Mouse (Mus musculus) forebrain, embryonic 13.5 days (tissue): ENCODE results near the gene Flt4. TPM values are rescaled to one million over a fixed set of nuclear protein-coding genes. Genes with fewer than 3 reads are reported as not detected.

Experiments used
- polyA plus RNA-seq: library from polyadenylated mRNA; unstranded; fragments of >200 nt; fragmentation: Nextera tagmentation; extraction: Ambion mirVana; gene quantifications from 2 replicates; pipeline ENCODE4 v1.2.1, GENCODE M21; 2015

The Flt4 gene
- polyA plus RNA-seq, 1 experiment from 2014 or later: 1.5 TPM

Other genes with a start within 250 kb of the Flt4 start
- gene Olfr1389, start 186.2 kb upstream of the Flt4 start, polyA plus RNA-seq: not detected in 2 replicates
- 0.05 and 0.10 TPM in 2 replicates for gene Olfr1388, start 172.6 kb upstream of the Flt4 start, polyA plus RNA-seq
- gene Olfr1387, start 153.9 kb upstream of the Flt4 start, polyA plus RNA-seq: not detected in 2 replicates
- not detected in 2 replicates for gene Olfr1386, start 144.2 kb upstream of the Flt4 start, polyA plus RNA-seq
- not detected in 2 replicates for gene Olfr1385, start 120.2 kb upstream of the Flt4 start, polyA plus RNA-seq
- not detected in 2 replicates for gene Olfr1384, start 102.5 kb upstream of the Flt4 start, polyA plus RNA-seq
- not detected in 2 replicates for gene Olfr1383, start 89.6 kb upstream of the Flt4 start, polyA plus RNA-seq
- not detected in 2 replicates for gene Olfr1382, start 81.0 kb upstream of the Flt4 start, polyA plus RNA-seq
- gene Olfr1381, start 65.8 kb upstream of the Flt4 start, polyA plus RNA-seq: not detected in 2 replicates
- not detected in 2 replicates for gene Olfr1380, start 52.4 kb upstream of the Flt4 start, polyA plus RNA-seq
- gene Scgb3a1, start 54.3 kb downstream of the Flt4 start, polyA plus RNA-seq: not detected in 2 replicates
- 71.4 and 76.3 TPM in 2 replicates for gene Cnot6, start 103.5 kb downstream of the Flt4 start, polyA plus RNA-seq
- gene Gfpt2, start 184.9 kb downstream of the Flt4 start, polyA plus RNA-seq: 6.9 and 7.0 TPM in 2 replicates
- 33.1 and 33.2 TPM in 2 replicates for gene Mapk9, start 237.5 kb downstream of the Flt4 start, polyA plus RNA-seq